Comparison of ENCODE assay signal across 8 mouse cellular contexts in the genomic region with DNA sequence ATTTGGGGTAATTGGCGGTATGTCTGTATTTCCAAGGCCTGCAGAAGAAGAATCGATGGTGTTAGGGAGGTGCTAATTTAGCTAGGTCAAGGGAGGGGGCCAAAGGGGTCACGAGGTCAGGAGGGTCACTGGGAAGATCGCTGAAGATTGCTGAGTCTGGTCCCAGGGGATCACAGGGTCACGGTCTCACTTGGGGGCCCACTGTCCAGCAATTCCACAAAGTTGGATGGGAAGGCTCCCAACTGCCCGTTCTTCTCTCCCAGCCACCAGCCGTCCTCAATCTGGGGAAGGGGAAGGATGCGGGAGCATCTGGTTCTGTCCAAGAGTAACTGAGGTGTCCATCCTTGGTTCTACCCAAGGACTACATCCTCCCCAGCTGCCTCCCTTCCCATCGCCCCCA. TPM values are rescaled to one million over a fixed set of nuclear protein-coding genes. Genes with fewer than 3 reads are reported as not detected.
DNase-seq lines count a peak whose midpoint lies in the region; ATAC-seq lines count a peak whose summit lies in the region.

No protein-coding gene starts in this region.

- WGBS in heart, embryonic 14.5 days: 74% methylated on average over 9 of the region's 9 CpGs
- WGBS in hindbrain, embryonic 10.5 days: 56% methylated on average over 9 of the region's 9 CpGs
- 74% methylated on average over 9 of the region's 9 CpGs for WGBS in liver, embryonic 16.5 days (ENCODE audit: insufficient replicate concordance)

- no peaks in the 10 kb centered on the region for H3K27me3 ChIP-seq in heart, embryonic 14.5 days (ENCODE audit: control insufficient read depth, insufficient read depth, low read length)
- no peaks in the 10 kb centered on the region for H3K27me3 ChIP-seq in hindbrain, embryonic 10.5 days (ENCODE audit: insufficient read depth, poor library complexity, severe bottlenecking)
- no peaks in the 10 kb centered on the region for H3K27me3 ChIP-seq in liver, embryonic 16.5 days (ENCODE audit: control insufficient read depth, insufficient read depth, low read depth, low read length)

- peak overlapping the region; percentile 84 for H3K9ac ChIP-seq in heart, embryonic 14.5 days (ENCODE audit: low read length)
- H3K9ac ChIP-seq in liver, embryonic 16.5 days (ENCODE audit: low read depth, low read length): peak overlapping the region; percentile 76; the same call in 1 of the 2 replicates

- DNase-seq in heart, adult 9 months (ENCODE audit: low spot score in 2 of 2): no peak
- no peak for DNase-seq in hindbrain, embryonic 10.5 days (ENCODE audit: low spot score)
- DNase-seq in cerebellum, postnatal 25 days: no peak
- DNase-seq in thymus, postnatal 4 days: no peak

- H3K9me3 ChIP-seq in heart, embryonic 14.5 days (ENCODE audit: control insufficient read depth, low read length): no peaks in the 10 kb centered on the region
- H3K9me3 ChIP-seq in hindbrain, embryonic 10.5 days: no peaks in the 10 kb centered on the region
- H3K9me3 ChIP-seq in liver, embryonic 16.5 days (replicated peaks; ENCODE audit: control insufficient read depth, low read length): no peaks in the 10 kb centered on the region

- H3K4me2 ChIP-seq in heart, embryonic 14.5 days (ENCODE audit: low read length): peak overlapping the region; percentile 93
- H3K4me2 ChIP-seq in liver, embryonic 16.5 days (ENCODE audit: low read depth, low read length): peak overlapping the region; percentile 96; the same call in 1 of the 2 replicates

- H3K4me1 ChIP-seq in heart, embryonic 14.5 days (ENCODE audit: control insufficient read depth in 2 of 2, insufficient read depth in 2 of 2, low read length in 2 of 2): peaks cover 7 to 17% of the 10 kb centered on the region in 2 experiments
- H3K4me1 ChIP-seq in brown adipose tissue, adult 24 weeks (ENCODE audit: control insufficient read depth, insufficient read depth, insufficient read length, low read length): peaks cover 15% of the 10 kb centered on the region
- peaks cover 21% of the 10 kb centered on the region for H3K4me1 ChIP-seq in hindbrain, embryonic 10.5 days (replicated peaks)
- H3K4me1 ChIP-seq in liver, embryonic 16.5 days (ENCODE audit: control insufficient read depth, low read depth, low read length): peaks cover 16% of the 10 kb centered on the region

- peak overlapping the region in 1 of 2 experiments; percentile 11; a peak in 1 of 4 replicates for H3K27ac ChIP-seq in heart, embryonic 14.5 days (replicated peaks in 1 of 2; ENCODE audit: control insufficient read depth in 1 of 2, insufficient read depth in 1 of 2, low read depth in 2 of 2, low read length in 2 of 2)
- no peak overlapping the region for H3K27ac ChIP-seq in brown adipose tissue, adult 24 weeks (replicated peaks; ENCODE audit: low read depth, low read length)
- no peak overlapping the region for H3K27ac ChIP-seq in hindbrain, embryonic 10.5 days
- no peak overlapping the region for H3K27ac ChIP-seq in liver, embryonic 16.5 days (ENCODE audit: low read length)

- peak overlapping the region; percentile 55; a peak in 2 of 4 replicates for H3K4me3 ChIP-seq in heart, embryonic 14.5 days (ENCODE audit: control insufficient read depth in 1 of 2, insufficient read depth in 1 of 2, low read depth in 1 of 2, low read length in 2 of 2)
- H3K4me3 ChIP-seq in brown adipose tissue, adult 24 weeks (ENCODE audit: insufficient read depth, low read depth, low read length): peak overlapping the region; percentile 74
- H3K4me3 ChIP-seq in hindbrain, embryonic 10.5 days: peak overlapping the region; percentile 67
- H3K4me3 ChIP-seq in liver, embryonic 16.5 days (ENCODE audit: low read depth, low read length): no peak overlapping the region; the same call in 1 of the 2 replicates

- ATAC-seq in heart, embryonic 14.5 days (ENCODE audit: insufficient number of reproducible peaks, insufficient read depth, low FRiP score, low read depth): no peak
- no peak for ATAC-seq in liver, embryonic 16.5 days (ENCODE audit: low read depth)
- no peak for ATAC-seq in erythroid progenitor cell, adult 5-6 weeks (replicated peaks; ENCODE audit: low FRiP score, poor library complexity, severe bottlenecking)

- H3K36me3 ChIP-seq in heart, embryonic 14.5 days (ENCODE audit: control insufficient read depth, insufficient read depth, low read length): peaks cover 18% of the 10 kb centered on the region
- H3K36me3 ChIP-seq in hindbrain, embryonic 10.5 days: peaks cover 29% of the 10 kb centered on the region
- H3K36me3 ChIP-seq in liver, embryonic 16.5 days (ENCODE audit: control insufficient read depth, insufficient read depth): peaks cover 15% of the 10 kb centered on the region

RNA-seq across cellular contexts. Expression of a gene that starts 1.3 kb away (rescaled TPM):
- polyA plus RNA-seq in heart, embryonic 14.5 days (2014; fragmentation: Nextera tagmentation; extraction: Ambion mirVana): 2.5 and 2.7 TPM in 2 replicates
- polyA plus RNA-seq in brown adipose tissue, adult 24 weeks (2012; ENCODE audit: insufficient read depth, insufficient read length, missing spikeins): 2.1 and 3.5 TPM in 2 replicates
- polyA plus RNA-seq in hindbrain, embryonic 10.5 days (2016; fragmentation: Nextera tagmentation; extraction: Ambion mirVana): 1.3 and 2.3 TPM in 2 replicates
- 1.1 and 1.4 TPM in 2 replicates for polyA plus RNA-seq in liver, embryonic 16.5 days (2015; fragmentation: Nextera tagmentation; extraction: Ambion mirVana)
- total RNA-seq in erythroid progenitor cell, adult 5-6 weeks (2015; ENCODE audit: low replicate concordance): 1.8 TPM in 1 of 2 replicates, not detected in the other
- total RNA-seq in erythroid progenitor cell, adult 5-6 weeks (2017; ENCODE audit: low replicate concordance): 0.90 TPM in 1 of 2 replicates, not detected in the other

RNA-seq across cellular contexts. Expression of a gene that starts 14.4 kb away (rescaled TPM):
- 31.8 and 33.9 TPM in 2 replicates for polyA plus RNA-seq in heart, embryonic 14.5 days (2014; fragmentation: Nextera tagmentation; extraction: Ambion mirVana)
- polyA plus RNA-seq in brown adipose tissue, adult 24 weeks (2012; ENCODE audit: insufficient read depth, insufficient read length, missing spikeins): 8.6 and 13.5 TPM in 2 replicates
- 29.8 and 35.3 TPM in 2 replicates for polyA plus RNA-seq in hindbrain, embryonic 10.5 days (2016; fragmentation: Nextera tagmentation; extraction: Ambion mirVana)
- 11.6 and 13.0 TPM in 2 replicates for polyA plus RNA-seq in liver, embryonic 16.5 days (2015; fragmentation: Nextera tagmentation; extraction: Ambion mirVana)
- total RNA-seq in erythroid progenitor cell, adult 5-6 weeks (2015; ENCODE audit: low replicate concordance): not detected in 2 replicates
- 0.51 TPM in 1 of 2 replicates, not detected in the other for total RNA-seq in erythroid progenitor cell, adult 5-6 weeks (2017; ENCODE audit: low replicate concordance)

RNA-seq across cellular contexts. Expression of a gene that starts 40.6 kb away (rescaled TPM):
- 132 and 148 TPM in 2 replicates for polyA plus RNA-seq in heart, embryonic 14.5 days (2014; fragmentation: Nextera tagmentation; extraction: Ambion mirVana)
- 65.6 and 120 TPM in 2 replicates for polyA plus RNA-seq in brown adipose tissue, adult 24 weeks (2012; ENCODE audit: insufficient read depth, insufficient read length, missing spikeins)
- 230 and 252 TPM in 2 replicates for polyA plus RNA-seq in hindbrain, embryonic 10.5 days (2016; fragmentation: Nextera tagmentation; extraction: Ambion mirVana)
- 78.1 and 78.4 TPM in 2 replicates for polyA plus RNA-seq in liver, embryonic 16.5 days (2015; fragmentation: Nextera tagmentation; extraction: Ambion mirVana)
- 169 and 213 TPM in 2 replicates for total RNA-seq in erythroid progenitor cell, adult 5-6 weeks (2015; ENCODE audit: low replicate concordance)
- 298 and 354 TPM in 2 replicates for total RNA-seq in erythroid progenitor cell, adult 5-6 weeks (2017; ENCODE audit: low replicate concordance)

RNA-seq across cellular contexts. Expression of a gene that starts 58.2 kb away (rescaled TPM):
- 13.1 and 17.8 TPM in 2 replicates for polyA plus RNA-seq in heart, embryonic 14.5 days (2014; fragmentation: Nextera tagmentation; extraction: Ambion mirVana)
- polyA plus RNA-seq in brown adipose tissue, adult 24 weeks (2012; ENCODE audit: insufficient read depth, insufficient read length, missing spikeins): 53.8 and 65.5 TPM in 2 replicates
- 46.9 and 47.2 TPM in 2 replicates for polyA plus RNA-seq in hindbrain, embryonic 10.5 days (2016; fragmentation: Nextera tagmentation; extraction: Ambion mirVana)
- polyA plus RNA-seq in liver, embryonic 16.5 days (2015; fragmentation: Nextera tagmentation; extraction: Ambion mirVana): 12.7 and 12.9 TPM in 2 replicates
- 4.7 and 10.1 TPM in 2 replicates for total RNA-seq in erythroid progenitor cell, adult 5-6 weeks (2015; ENCODE audit: low replicate concordance)
- total RNA-seq in erythroid progenitor cell, adult 5-6 weeks (2017; ENCODE audit: low replicate concordance): 2.4 and 6.4 TPM in 2 replicates
